Mouse (Mus musculus) lung, adult 18-20 months (tissue): ENCODE measurements at regions not wholly inside any gene's neighbourhood (a gene's known extent, or its start where the extent isn't known, plus 50 kb on each side); places are given as distances from the start of the nearest gene placed in this dataset.
A peak's percentile ranks its signal among the peaks of the same experiment; 100 is the strongest.

Source experiments
- DNase-seq, 2 experiments: peaks; one replicate each; pipeline ENCODE4 v3.0.0; 2022; ENCODE audit warnings: mixed read lengths in 2 of 2

DNA sequence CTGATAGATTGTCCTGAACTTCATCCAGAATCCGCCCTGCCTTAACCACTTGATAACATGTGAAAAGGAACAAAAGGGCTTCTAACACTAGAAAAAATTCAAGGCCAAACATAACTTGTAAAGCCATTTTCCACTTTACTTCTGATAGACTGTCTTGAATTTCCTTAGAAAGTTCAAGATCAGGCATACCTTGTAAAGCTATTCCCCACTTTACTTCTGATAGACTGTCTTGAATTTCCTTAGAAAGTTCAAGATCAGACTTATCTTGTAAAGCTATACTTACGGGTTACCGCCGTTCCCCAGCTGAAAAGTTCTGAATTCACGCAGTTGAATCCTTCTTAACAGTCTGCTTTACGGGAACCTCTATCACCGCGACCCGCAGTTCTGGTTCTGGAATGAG is 108.4 kb downstream of the Gm21913 start:
- peak in 1 of 2 experiments; percentile 0 for DNase-seq
